Mouse (Mus musculus) urinary bladder, postnatal 4 days (tissue): ENCODE measurements around the gene Lamb1.
A peak's percentile ranks its signal among the peaks of the same experiment; 100 is the strongest.

Source experiments
- DNase-seq, 2 experiments: peaks; one replicate each; pipeline ENCODE4 v3.0.0; 2021 to 2022; ENCODE audit warnings: low spot score in 2 of 2

Gene Lamb1

GRCm38 (mm10) chr12:31314310-31314709, 49.3 kb downstream of the Lamb1 start:
- peak in 1 of 2 experiments; percentile 25 for DNase-seq

- DNase-seq, result peak in 1 of 2 experiments; percentile 32
Observed at GRCm38 (mm10) chr12:31315961-31316360, 50.9 kb downstream of the Lamb1 start.

DNA sequence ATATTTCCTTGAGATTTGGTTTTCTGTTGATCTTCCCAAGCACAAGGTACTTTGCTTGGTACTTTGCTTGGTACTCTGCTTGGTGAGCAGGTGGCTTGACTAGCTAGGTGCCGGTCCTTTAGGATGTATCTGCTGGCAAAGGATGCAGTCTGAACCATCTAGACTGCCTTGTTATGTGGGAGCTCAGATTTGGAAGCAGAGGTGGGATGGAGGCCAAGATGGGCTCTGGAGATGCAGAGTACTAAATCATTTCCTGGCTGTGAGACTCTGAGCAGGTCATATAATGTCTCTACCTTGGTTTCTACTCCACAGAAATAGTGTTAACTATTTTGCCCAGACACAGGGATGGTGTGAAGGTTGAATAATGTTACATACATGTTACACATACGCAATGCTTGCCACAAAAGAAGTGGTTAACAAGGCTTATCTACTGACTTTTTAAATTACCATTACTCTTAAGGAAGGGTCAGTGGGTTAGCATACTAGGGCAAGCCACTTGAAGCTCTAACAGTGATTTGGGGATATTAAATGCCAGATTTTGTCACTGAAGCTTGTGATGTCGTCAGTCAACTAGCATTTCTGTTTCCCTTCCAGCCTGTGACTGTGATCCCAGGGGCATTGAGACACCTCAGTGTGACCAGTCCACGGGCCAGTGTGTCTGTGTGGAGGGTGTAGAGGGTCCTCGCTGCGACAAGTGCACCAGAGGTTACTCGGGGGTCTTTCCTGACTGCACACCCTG, 52.8 kb downstream of the Lamb1 start:
- no peak for DNase-seq

DNA sequence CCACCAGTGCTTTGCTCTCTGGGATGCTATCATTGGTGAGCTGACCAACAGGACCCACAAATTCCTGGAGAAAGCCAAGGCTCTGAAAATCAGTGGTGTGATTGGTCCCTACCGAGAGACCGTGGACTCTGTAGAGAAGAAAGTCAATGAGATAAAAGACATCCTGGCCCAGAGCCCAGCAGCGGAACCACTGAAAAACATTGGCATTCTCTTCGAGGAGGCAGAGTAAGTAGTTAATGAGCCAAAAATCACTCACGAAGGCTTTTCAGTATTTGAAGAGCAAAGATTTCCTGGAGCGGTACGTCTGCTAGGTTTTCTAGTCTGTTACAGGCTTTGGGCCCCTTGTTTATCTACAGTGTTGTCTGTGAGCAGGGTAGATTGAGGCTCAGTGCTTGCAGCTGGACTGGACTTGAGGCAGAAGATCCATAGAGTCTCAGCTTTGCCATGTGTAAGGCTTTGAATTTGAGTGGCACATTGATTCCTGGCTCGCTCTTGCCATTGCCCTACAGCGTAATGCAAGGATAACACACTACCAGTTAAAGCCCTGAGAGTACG, 53.5 kb downstream of the Lamb1 start:
- DNase-seq, result peak in 1 of 2 experiments; percentile 20

DNA sequence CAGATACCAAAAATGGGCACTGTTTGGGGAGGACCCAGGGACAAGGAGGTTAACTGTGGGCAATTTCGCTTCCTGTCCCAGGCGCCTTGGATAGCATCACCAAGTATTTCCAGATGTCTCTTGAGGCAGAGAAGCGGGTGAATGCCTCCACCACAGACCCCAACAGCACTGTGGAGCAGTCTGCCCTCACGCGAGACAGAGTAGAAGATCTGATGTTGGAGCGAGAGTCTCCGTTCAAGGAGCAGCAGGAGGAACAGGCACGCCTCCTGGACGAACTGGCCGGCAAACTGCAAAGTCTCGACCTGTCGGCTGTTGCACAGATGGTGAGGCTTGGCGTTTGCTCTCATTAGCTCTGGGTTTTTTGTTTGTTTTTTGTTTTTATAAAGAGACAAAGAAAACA, 55.8 kb downstream of the Lamb1 start:
- peak in 1 of 2 experiments; percentile 16 for DNase-seq

- peak in 1 of 2 experiments; percentile 2 for DNase-seq
Observed at GRCm38 (mm10) chr12:31321532-31321931, 56.5 kb downstream of the Lamb1 start.

DNA sequence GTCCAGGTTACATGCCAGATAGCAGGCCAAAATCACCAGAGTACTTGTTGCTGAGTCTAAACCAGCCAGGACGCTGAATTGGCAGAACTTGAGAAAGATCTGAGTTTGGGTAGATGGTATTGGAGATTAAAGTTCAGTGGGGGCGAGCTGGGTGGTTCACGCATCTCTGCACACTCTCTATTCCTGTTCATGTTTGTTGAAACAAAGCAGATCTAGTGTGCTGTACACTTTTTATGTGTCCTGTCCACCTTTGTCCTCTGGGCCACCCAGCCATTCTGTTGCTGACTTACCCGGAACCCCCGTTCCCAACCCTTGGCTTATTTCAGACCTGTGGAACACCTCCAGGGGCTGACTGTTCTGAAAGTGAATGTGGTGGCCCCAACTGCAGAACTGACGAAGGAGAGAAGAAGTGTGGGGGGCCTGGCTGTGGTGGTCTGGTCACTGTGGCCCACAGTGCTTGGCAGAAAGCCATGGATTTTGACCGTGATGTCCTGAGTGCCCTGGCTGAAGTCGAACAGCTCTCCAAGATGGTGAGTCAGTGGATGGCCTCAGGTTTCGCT, 58.2 kb downstream of the Lamb1 start:
- peak in 1 of 2 experiments; percentile 19 for DNase-seq

- peak in 1 of 2 experiments; percentile 3 for DNase-seq
Observed at GRCm38 (mm10) chr12:31327139-31327538, 62.1 kb downstream of the Lamb1 start.

GRCm38 (mm10) chr12:31333261-31333660, 68.2 kb downstream of the Lamb1 start:
- DNase-seq, result no peak

DNA sequence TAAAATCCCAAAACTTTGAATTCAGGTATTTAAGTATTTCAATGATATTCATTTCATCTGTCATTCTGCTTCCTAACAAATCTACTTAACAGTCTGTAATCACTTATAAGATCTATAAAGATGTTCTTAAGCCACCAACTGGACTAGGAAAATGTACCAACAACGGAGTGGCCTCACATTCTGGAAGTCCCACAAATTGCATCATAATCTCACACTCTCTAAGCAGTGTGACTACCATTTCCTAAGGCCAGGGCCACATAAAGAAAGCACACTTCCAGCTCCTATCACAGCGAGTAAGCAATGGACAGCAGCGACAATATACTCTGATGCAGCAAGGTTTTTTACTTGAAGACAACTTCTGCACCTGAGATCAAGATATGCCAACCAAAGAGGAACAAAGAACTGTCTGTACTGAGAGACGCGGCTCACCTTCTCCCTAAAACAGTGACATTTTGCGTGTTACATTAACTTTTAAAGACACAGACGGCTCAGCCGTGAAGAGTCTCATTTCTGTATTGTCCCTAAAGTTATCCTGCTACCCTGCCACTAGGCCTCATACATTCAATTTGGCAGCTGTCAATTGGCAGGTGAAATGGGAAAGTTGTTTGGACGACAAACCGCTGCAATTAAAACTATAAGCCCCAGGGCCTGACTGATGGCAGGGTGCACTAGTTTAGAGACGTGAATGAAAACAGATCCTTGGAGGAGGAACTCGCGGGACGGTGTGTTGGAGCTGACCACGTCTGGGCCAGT, 85.3 kb downstream of the Lamb1 start:
- no peak for DNase-seq

DNA sequence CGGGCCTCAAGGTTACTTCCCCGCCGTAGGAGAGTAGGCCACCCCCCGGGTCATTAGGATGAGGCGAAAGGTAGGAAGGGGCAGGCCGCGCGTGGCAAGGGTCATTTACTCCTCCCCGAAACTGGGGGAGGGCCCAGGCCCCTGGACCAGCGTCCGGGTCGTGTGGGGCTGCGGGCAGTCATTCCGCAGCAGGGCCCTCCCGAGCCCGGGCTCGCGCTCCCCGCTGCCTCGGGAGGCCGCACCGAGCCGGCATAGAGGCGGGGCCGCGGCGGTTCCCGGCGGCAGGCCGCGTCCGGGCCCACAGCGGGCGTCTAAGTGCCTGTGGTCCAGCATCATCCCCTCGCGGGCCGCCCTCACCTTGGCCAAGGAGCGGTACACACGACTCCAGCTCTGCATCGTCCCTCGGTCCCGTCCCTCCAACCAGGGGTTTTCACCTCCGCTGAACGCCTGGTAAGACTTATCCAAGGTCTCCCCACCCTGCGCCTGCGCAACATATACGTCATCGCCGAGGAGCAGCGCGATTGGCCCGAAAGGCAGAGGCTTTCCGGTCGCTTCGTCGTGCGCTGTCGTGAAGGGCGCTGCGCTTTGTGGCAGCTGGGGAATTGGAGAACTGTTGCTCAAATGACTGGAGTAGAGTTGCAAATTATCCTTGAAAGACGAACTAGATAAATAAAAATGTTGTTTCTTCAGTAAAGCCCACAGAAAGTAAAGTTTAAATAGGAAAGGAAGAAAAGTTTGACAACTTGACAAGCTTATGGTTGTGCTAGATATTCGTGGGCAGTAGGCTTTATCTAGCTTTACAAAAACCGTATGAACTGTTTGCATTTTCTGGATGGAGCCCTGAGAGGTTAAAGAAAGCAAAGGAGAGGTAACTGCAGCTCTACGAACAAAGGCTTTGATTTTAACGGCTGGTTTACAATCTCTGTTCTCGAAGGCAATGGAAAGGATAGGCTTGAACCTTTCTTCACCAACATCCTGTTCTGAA, 86.2 kb downstream of the Lamb1 start, which contains the start of gene Dld:
Dld (minus strand) TSS at position 510 of the 985 bp plus-strand sequence.
- peak; percentile 93 to 96 for DNase-seq

DNA sequence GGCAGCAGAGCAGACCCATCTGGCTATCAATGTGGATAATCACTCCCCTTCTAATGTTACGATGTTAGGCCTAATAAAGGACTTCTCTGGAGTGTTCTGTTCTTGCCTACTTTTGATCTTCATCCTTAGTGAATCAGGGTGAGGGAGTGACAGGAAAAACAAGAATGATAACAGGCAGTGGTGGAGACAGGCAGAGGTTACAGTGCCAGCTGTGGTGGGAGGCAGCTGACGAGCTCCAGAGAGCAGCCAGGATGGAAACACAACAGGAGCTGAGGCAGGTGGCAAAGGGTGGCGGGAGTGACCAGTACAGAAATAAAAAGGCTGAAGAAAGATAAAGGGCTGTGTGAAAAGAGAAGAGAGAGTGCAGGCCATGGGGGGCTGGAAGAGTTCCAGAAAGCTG, 101.4 kb downstream of the Lamb1 start:
- no peak for DNase-seq

GRCm38 (mm10) chr12:31367721-31368120, 102.7 kb downstream of the Lamb1 start:
- DNase-seq, result no peak

DNA sequence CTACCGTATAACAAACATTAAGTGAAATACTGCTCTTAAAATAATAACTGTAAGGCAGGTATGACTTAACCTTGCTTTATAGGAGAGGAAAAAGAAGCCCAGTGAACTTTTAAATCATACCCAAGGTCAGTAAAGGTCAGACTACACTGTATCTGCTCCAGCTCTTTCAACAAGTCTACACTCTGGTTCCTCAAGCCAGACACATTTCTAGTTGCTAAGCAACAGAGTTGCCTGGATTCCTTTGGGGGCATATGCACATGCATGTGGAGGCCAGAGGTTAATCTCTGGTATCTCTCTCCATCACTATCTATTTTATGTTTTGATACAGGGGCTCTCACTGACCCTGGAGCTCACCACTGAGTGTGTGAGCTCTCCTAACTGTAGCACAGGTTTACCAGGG, 104.1 kb downstream of the Lamb1 start:
- DNase-seq, result no peak

DNA sequence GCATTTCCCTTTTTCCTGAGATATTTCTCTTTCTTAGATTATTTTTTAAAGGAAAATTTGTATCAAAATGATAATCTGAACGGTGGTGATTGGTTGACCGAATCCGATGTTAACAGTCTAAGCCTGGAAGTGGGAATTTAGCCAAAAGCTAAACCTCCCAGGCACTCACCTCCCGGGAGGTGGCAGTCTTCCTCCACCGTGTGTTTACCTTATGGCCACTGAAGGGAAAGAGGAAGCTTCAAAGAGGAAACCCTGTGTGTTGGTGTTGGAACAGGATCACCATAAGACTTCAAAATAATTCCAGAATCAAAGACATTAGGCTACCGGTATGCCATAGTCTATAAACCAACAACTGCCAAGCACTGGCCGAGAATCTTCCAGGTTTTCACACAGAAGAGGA, 104.6 kb downstream of the Lamb1 start:
- no peak for DNase-seq

DNA sequence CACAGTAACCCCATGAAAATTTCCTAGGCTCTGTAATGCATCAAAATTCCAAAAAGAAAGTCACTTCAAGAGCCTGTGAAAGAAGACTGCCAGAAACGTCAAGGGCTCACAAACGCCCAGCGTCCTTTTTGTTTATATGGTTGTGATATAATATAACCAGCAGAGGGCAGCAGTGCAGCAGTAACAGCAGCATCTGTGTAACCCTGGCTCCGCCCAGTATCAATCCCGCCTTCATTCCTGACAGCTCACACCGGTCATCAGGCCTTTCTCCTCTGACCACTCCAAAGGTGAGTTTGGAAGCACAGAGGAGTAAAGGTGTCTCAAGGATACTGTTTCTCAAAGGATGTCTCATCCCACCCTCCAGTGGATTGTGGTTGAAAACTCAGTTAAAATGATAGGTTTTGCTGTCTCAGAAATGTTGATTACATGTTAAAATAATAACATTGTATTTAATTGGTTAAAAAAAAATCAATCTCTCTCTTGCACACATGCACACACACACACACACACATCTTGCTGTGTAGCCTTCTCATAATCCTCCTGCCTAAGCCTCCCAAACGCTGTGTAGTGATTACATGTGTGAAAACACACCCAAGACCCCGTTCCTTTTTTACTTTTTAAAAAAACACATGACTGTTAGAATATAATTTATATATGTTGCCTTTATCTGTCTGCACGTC, 109.7 kb downstream of the Lamb1 start:
- DNase-seq, result peak; percentile 43 to 64

- DNase-seq, result no peak
Observed at GRCm38 (mm10) chr12:31375283-31375615, 110.2 kb downstream of the Lamb1 start.

GRCm38 (mm10) chr12:31376326-31376950, 111.4 kb downstream of the Lamb1 start:
- DNase-seq, result no peak

GRCm38 (mm10) chr12:31377241-31377640, 112.2 kb downstream of the Lamb1 start:
- DNase-seq, result no peak
